Mouse (Mus musculus): ENCODE data around the gene Usp25.

Gene Usp25

GRCm38 (mm10) chr16:77013427-77014320, at the start of gene Usp25:
Gene Usp25 (plus strand): TSS chr16:77013706.
- peak; percentile 94 for DNase-seq

- no peak for DNase-seq
These were observed 45.8 kb upstream of the Usp25 start for GRCm38 (mm10) chr16:76967593-76968275.

GRCm38 (mm10) chr16:76971211-76971610, 42.3 kb upstream of the Usp25 start:
- DNase-seq, result no peak

GRCm38 (mm10) chr16:76976787-76977430, 36.6 kb upstream of the Usp25 start:
- DNase-seq, result no peak

GRCm38 (mm10) chr16:76983696-76984095, 29.8 kb upstream of the Usp25 start:
- DNase-seq, result no peak

GRCm38 (mm10) chr16:76987711-76988110, 25.8 kb upstream of the Usp25 start:
- DNase-seq, result no peak

- no peak for DNase-seq
These were observed 9.6 kb upstream of the Usp25 start for GRCm38 (mm10) chr16:77003900-77004299.

- no peak for DNase-seq
These were observed 4.3 kb upstream of the Usp25 start for GRCm38 (mm10) chr16:77009173-77009572.

GRCm38 (mm10) chr16:77014321-77015211, 1.1 kb downstream of the Usp25 start:
- no peak for DNase-seq

- DNase-seq, result no peak
These were observed 2.2 kb downstream of the Usp25 start for GRCm38 (mm10) chr16:77015380-77016346.

- no peak for DNase-seq
These were observed 4.4 kb downstream of the Usp25 start for GRCm38 (mm10) chr16:77017931-77018330.

GRCm38 (mm10) chr16:77020190-77020589, 6.7 kb downstream of the Usp25 start:
- DNase-seq, result no peak

GRCm38 (mm10) chr16:77023627-77024379, 10.3 kb downstream of the Usp25 start:
- DNase-seq, result no peak

- no peak for DNase-seq
These were observed 12.6 kb downstream of the Usp25 start for GRCm38 (mm10) chr16:77026099-77026498.

- no peak for DNase-seq
These were observed 13.4 kb downstream of the Usp25 start for GRCm38 (mm10) chr16:77026933-77027332.

GRCm38 (mm10) chr16:77027976-77028686, 14.6 kb downstream of the Usp25 start:
- DNase-seq, result no peak

- peak; percentile 72 for DNase-seq
These were observed 15.3 kb downstream of the Usp25 start for GRCm38 (mm10) chr16:77028687-77029417.

GRCm38 (mm10) chr16:77030435-77030834, 16.9 kb downstream of the Usp25 start:
- no peak for DNase-seq

- no peak for DNase-seq
These were observed 20.8 kb downstream of the Usp25 start for GRCm38 (mm10) chr16:77034329-77034728.
